Mouse (Mus musculus): ENCODE data around the gene Atad3a. TPM values are rescaled to one million over a fixed set of nuclear protein-coding genes. Genes with fewer than 3 reads are reported as not detected.

Gene Atad3a
- polyA plus RNA-seq, 1 experiment: 1.1 TPM

GRCm38 (mm10) chr4:155769880-155770512 lies 9.1 kb upstream of the Atad3a start:
- H3K4me3 ChIP-seq (replicated peaks): peak overlapping the region; percentile 72
- no peak for TF ChIP-seq TAL1 (IDR thresholded peaks at IDR 0.05; ENCODE audit: low read length)
- no peak for TF ChIP-seq GATA1 (IDR thresholded peaks at IDR 0.05; ENCODE audit: low read length)
- no peaks in the 10 kb centered on the region for H3K9me3 ChIP-seq (ENCODE audit: control insufficient read depth, low read length)
- peaks cover 26% of the 10 kb centered on the region for H3K4me1 ChIP-seq (ENCODE audit: control insufficient read depth)
- peaks cover 40% of the 10 kb centered on the region for H3K27me3 ChIP-seq (ENCODE audit: control insufficient read depth)
- H3K36me3 ChIP-seq (ENCODE audit: control insufficient read depth): no peaks in the 10 kb centered on the region

DNA sequence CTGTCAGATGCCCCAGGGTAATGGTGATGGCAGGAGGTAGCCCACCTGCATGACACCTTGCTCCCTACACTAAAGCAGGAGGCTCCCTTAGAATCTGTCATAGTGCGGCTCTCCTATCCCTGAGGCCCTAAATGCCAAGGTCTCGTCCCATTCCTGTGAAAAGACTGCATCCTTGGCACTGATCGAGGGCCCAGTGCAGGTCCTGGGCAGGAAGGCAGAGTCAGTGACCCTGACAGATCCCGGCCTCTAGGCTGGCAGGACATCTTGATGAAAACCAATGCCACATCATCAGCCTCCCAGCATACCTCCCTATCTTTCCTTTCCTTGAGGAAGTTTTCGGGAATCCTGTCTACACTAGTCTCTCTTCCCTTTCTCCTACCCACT lies 8.6 kb upstream of the Atad3a start:
- Histone ChIP-seq H3K4me1 (ENCODE audit: control insufficient read depth) (peaks cover 21% of the 10 kb centered on the region), H3K36me3 (ENCODE audit: control insufficient read depth) (no peaks in the 10 kb centered on the region), H3K9me3 (ENCODE audit: control insufficient read depth, low read length) (no peaks in the 10 kb centered on the region), H3K27me3 (ENCODE audit: control insufficient read depth) (peaks cover 35% of the 10 kb centered on the region), H3K4me3 (replicated peaks) (peak overlapping the region; percentile 72)
- TF ChIP-seq TAL1 (IDR thresholded peaks at IDR 0.05; ENCODE audit: low read length) (no peak), GATA1 (IDR thresholded peaks at IDR 0.05; ENCODE audit: low read length) (no peak)

GRCm38 (mm10) chr4:155762357-155762756 lies 1.5 kb upstream of the Atad3a start:
- Histone ChIP-seq H3K36me3 (ENCODE audit: control insufficient read depth) (peaks cover 10% of the 10 kb centered on the region), H3K27me3 (ENCODE audit: control insufficient read depth) (no peaks in the 10 kb centered on the region), H3K9me3 (ENCODE audit: control insufficient read depth, low read length) (no peaks in the 10 kb centered on the region), H3K4me1 (ENCODE audit: control insufficient read depth) (peaks cover 40% of the 10 kb centered on the region), H3K4me3 (replicated peaks) (peak overlapping the region; percentile 21)
- TF ChIP-seq TAL1 (IDR thresholded peaks at IDR 0.05; ENCODE audit: low read length) (no peak), GATA1 (IDR thresholded peaks at IDR 0.05; ENCODE audit: low read length) (no peak)

GRCm38 (mm10) chr4:155761356-155762099 lies 635 bp upstream of the Atad3a start:
- H3K4me1 ChIP-seq (ENCODE audit: control insufficient read depth): peaks cover 40% of the 10 kb centered on the region
- TF ChIP-seq GATA1 (IDR thresholded peaks at IDR 0.05; ENCODE audit: low read length) (no peak), TAL1 (IDR thresholded peaks at IDR 0.05; ENCODE audit: low read length) (no peak)
- H3K4me3 ChIP-seq (replicated peaks): peak overlapping the region; percentile 72
- H3K36me3 ChIP-seq (ENCODE audit: control insufficient read depth): peaks cover 17% of the 10 kb centered on the region
- H3K9me3 ChIP-seq (ENCODE audit: control insufficient read depth, low read length): no peaks in the 10 kb centered on the region
- H3K27me3 ChIP-seq (ENCODE audit: control insufficient read depth): no peaks in the 10 kb centered on the region

DNA sequence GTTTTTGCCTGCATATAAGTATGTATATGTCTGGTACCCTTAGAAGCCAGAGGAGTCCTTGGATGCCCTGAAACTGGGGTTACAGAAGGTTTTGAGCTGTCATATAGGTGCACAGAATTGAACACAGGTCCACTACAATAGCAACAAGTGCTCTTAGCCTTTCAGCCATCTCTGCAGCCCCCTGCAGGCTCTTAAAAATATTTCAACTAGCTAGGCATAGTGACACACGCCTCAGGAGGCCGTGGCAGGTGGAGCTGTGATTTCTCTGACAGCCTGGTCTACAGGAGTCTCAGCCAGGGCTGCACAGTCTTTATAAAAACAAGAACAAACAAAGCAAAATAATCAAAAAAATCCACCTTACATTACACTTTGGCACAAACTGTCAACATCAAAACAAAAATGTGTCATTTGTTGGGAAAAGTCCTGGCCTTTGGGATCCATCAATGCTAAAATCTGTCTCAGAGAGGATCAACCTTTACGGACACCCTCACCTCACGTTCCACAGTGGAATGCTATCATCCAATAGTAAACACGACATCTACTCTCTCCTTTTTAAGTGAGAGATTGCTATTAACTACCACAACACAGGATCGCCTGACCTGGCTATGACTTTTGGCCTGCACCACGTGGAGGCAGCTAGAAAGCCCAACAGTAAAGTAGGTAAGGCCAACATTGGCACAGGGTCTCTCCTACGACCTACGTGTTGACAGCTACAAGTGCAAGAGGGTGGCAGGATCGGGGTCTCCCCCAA lies 856 bp downstream of the Atad3a start:
- no peak for TF ChIP-seq TAL1 (IDR thresholded peaks at IDR 0.05; ENCODE audit: low read length)
- TF ChIP-seq GATA1 (IDR thresholded peaks at IDR 0.05; ENCODE audit: low read length): no peak
- no peaks in the 10 kb centered on the region for H3K9me3 ChIP-seq (ENCODE audit: control insufficient read depth, low read length)
- H3K4me3 ChIP-seq (replicated peaks): peak overlapping the region; percentile 72
- H3K4me1 ChIP-seq (ENCODE audit: control insufficient read depth): peaks cover 40% of the 10 kb centered on the region
- no peaks in the 10 kb centered on the region for H3K27me3 ChIP-seq (ENCODE audit: control insufficient read depth)
- H3K36me3 ChIP-seq (ENCODE audit: control insufficient read depth): peaks cover 32% of the 10 kb centered on the region

- TF ChIP-seq GATA1 (IDR thresholded peaks at IDR 0.05; ENCODE audit: low read length) (no peak), TAL1 (IDR thresholded peaks at IDR 0.05; ENCODE audit: low read length) (no peak)
- peaks cover 56% of the 10 kb centered on the region for H3K36me3 ChIP-seq (ENCODE audit: control insufficient read depth)
- H3K9me3 ChIP-seq (ENCODE audit: control insufficient read depth, low read length): no peaks in the 10 kb centered on the region
- peaks cover 34% of the 10 kb centered on the region for H3K4me1 ChIP-seq (ENCODE audit: control insufficient read depth)
- no peak overlapping the region for H3K4me3 ChIP-seq (replicated peaks)
- no peaks in the 10 kb centered on the region for H3K27me3 ChIP-seq (ENCODE audit: control insufficient read depth)
These were observed 3.9 kb downstream of the Atad3a start for GRCm38 (mm10) chr4:155757011-155757410.

- no peaks in the 10 kb centered on the region for H3K27me3 ChIP-seq (ENCODE audit: control insufficient read depth)
- H3K36me3 ChIP-seq (ENCODE audit: control insufficient read depth): peaks cover 97% of the 10 kb centered on the region
- H3K4me1 ChIP-seq (ENCODE audit: control insufficient read depth): no peaks in the 10 kb centered on the region
- no peaks in the 10 kb centered on the region for H3K9me3 ChIP-seq (ENCODE audit: control insufficient read depth, low read length)
- no peak overlapping the region for H3K4me3 ChIP-seq (replicated peaks)
- no peak for TF ChIP-seq GATA1 (IDR thresholded peaks at IDR 0.05; ENCODE audit: low read length)
- no peak for TF ChIP-seq TAL1 (IDR thresholded peaks at IDR 0.05; ENCODE audit: low read length)
These were observed 14.1 kb downstream of the Atad3a start for GRCm38 (mm10) chr4:155746575-155747490.

DNA sequence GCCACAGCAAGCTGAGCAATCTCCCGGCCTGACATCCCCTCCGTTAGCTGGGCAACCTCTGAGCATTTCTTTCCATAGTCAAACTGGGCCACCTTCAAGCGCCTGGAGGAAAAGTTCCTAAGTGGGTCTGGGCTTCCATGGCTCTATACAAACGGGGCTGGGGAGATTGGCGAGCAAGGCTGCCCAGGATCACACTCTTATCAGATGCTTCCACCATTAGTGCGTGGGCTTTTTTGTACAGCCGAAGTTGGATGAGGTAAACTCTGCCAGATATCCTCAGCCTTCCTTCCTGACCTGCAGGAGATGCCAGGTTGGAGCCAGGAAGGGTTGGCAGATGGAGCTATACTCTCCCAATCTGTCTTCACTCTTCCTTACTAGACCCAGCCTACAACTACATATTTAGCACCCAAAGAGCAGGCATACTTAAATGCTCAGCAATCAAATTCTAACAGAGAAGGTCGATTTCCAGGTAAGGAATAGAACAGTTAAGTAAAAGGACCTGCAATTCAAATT lies 14.8 kb downstream of the Atad3a start:
- Histone ChIP-seq H3K4me1 (ENCODE audit: control insufficient read depth) (no peaks in the 10 kb centered on the region), H3K36me3 (ENCODE audit: control insufficient read depth) (peaks cover 97% of the 10 kb centered on the region), H3K9me3 (ENCODE audit: control insufficient read depth, low read length) (no peaks in the 10 kb centered on the region), H3K27me3 (ENCODE audit: control insufficient read depth) (no peaks in the 10 kb centered on the region), H3K4me3 (replicated peaks) (no peak overlapping the region)
- TF ChIP-seq TAL1 (IDR thresholded peaks at IDR 0.05; ENCODE audit: low read length) (no peak), GATA1 (IDR thresholded peaks at IDR 0.05; ENCODE audit: low read length) (no peak)

Measured in erythroblast, embryonic 14.5 days (primary cell).